ENCODE assay signal across 8 mouse cellular contexts in the genomic region with DNA sequence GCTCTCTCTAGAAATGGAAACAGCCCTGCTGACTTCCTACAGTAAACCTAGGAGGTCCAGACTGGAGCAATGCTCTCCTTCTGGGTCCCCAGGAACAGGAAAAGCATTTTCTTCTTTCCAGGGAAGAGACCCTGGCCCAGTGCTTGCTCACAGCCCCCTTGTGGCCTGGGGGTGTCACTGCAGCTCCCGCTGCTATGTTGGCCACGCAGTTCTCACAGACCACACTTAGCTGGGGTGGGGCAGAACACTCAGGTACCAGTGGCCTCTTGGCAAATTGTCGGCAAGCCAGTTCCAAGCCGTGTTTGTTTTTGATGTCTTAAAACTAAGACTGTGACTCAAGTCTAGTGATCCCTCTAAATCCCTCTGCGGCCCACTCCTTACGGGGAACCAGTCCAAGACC. TPM values are rescaled to one million over a fixed set of nuclear protein-coding genes. Genes with fewer than 3 reads are reported as not detected.
DNase-seq lines count a peak whose midpoint lies in the region; ATAC-seq lines count a peak whose summit lies in the region.

No protein-coding gene starts in this region.

- peaks cover 33% of the 10 kb centered on the region for H3K27me3 ChIP-seq in hindbrain, embryonic 12.5 days

- peak; percentile 71 for DNase-seq in NIH3T3 (ENCODE audit: low read depth)
- DNase-seq in cerebellum, postnatal 14 days = peak; percentile 92 to 93
- DNase-seq in frontal cortex, postnatal 36 days (ENCODE audit: low spot score in 2 of 2) = peak; percentile 66 to 70
- peak; percentile 69 to 79 for DNase-seq in layer of hippocampus, postnatal 14 days (ENCODE audit: low spot score in 2 of 2)
- peak; percentile 89 for DNase-seq in lung, postnatal 36 days
- DNase-seq in right cerebral cortex, adult 18-20 months = peak; percentile 68
- peak; percentile 79 for DNase-seq in urinary bladder, postnatal 14 days (ENCODE audit: low spot score)

- 33% methylated on average over 6 of the region's 6 CpGs for WGBS in hindbrain, embryonic 12.5 days

- peak overlapping the region; percentile 59 for H3K4me3 ChIP-seq in hindbrain, embryonic 12.5 days

- ATAC-seq in hindbrain, embryonic 12.5 days (ENCODE audit: low FRiP score) = no peak

- no peak overlapping the region for H3K9ac ChIP-seq in hindbrain, embryonic 12.5 days

- H3K4me1 ChIP-seq in hindbrain, embryonic 12.5 days = peaks cover 22% of the 10 kb centered on the region

- no peaks in the 10 kb centered on the region for H3K36me3 ChIP-seq in hindbrain, embryonic 12.5 days

- no peaks in the 10 kb centered on the region for H3K9me3 ChIP-seq in hindbrain, embryonic 12.5 days (replicated peaks)

- peak overlapping the region; percentile 97 for H3K4me2 ChIP-seq in hindbrain, embryonic 12.5 days (replicated peaks)

- H3K27ac ChIP-seq in hindbrain, embryonic 12.5 days = no peak overlapping the region

RNA-seq across cellular contexts. Expression of gene Man1c1, which starts 2.2 kb away (rescaled TPM):
- 6.4 and 7.4 TPM in 2 replicates for polyA plus RNA-seq in hindbrain, embryonic 12.5 days (2016; fragmentation: Nextera tagmentation; extraction: Ambion mirVana)
- total RNA-seq in layer of hippocampus, postnatal 14 days (2021) = 10 to 100 TPM; 18.9 to 19.8 TPM
